Mouse (Mus musculus) heart, embryonic 14.5 days (tissue): ENCODE data around the gene Ppp6r3. TPM values are rescaled to one million over a fixed set of nuclear protein-coding genes. Genes with fewer than 3 reads are reported as not detected.

Experiments used
- ATAC-seq: fragments of 200-750 bp; cut with Nextera tagmentation; 2 replicates; pipeline ENCODE4 v1.8.0; 2017; ENCODE audit warnings: low read depth, moderate TSS enrichment; ENCODE audit not compliant: insufficient number of reproducible peaks, insufficient read depth, low FRiP score
- H3K27ac ChIP-seq, 2 experiments: fragments of 200-500 bp in 1 of 2; fragments of 300-500 bp in 1 of 2; sonication (generic) in 1 of 2; replicated peaks in 1 of 2; 2 replicates each; pipeline ENCODE4 v1.5.1; 2012 to 2014; ENCODE audit warnings: low read depth in 2 of 2, low read length in 2 of 2, control low read depth in 1 of 2, mild to moderate bottlenecking in 1 of 2, mixed read lengths in 1 of 2; ENCODE audit not compliant: control insufficient read depth in 1 of 2, insufficient read depth in 1 of 2
- H3K27me3 ChIP-seq: fragments of 300-500 bp; sonication (generic); 2 replicates; pipeline ENCODE4 v1.6.1; 2014; ENCODE audit warnings: mild to moderate bottlenecking, low read length, control low read depth; ENCODE audit not compliant: control insufficient read depth, insufficient read depth
- H3K36me3 ChIP-seq: fragments of 300-500 bp; sonication (generic); 2 replicates; pipeline ENCODE4 v1.6.1; 2014; ENCODE audit warnings: mild to moderate bottlenecking, control low read depth, low read length, mixed read lengths; ENCODE audit not compliant: control insufficient read depth, insufficient read depth
- H3K4me1 ChIP-seq, 2 experiments: fragments of 200-500 bp in 1 of 2; fragments of 300-500 bp in 1 of 2; sonication (generic) in 1 of 2; 2 replicates each; pipeline ENCODE4 v1.6.1; 2012 to 2014; ENCODE audit warnings: low read length in 2 of 2, control low read depth in 1 of 2, mixed read lengths in 1 of 2; ENCODE audit not compliant: control insufficient read depth in 2 of 2, insufficient read depth in 2 of 2
- H3K4me2 ChIP-seq: fragments of 300-500 bp; sonication (generic); 2 replicates; pipeline ENCODE4 v1.6.1; 2014; ENCODE audit warnings: mild to moderate bottlenecking, low read length
- H3K4me3 ChIP-seq, 2 experiments: fragments of 200-500 bp in 1 of 2; fragments of 300-500 bp in 1 of 2; sonication (generic) in 1 of 2; 2 replicates each; pipeline ENCODE4 v1.5.1; 2012 to 2014; ENCODE audit warnings: low read length in 2 of 2, mild to moderate bottlenecking in 2 of 2, control low read depth in 1 of 2, low read depth in 1 of 2, moderate library complexity in 1 of 2; ENCODE audit not compliant: control insufficient read depth in 1 of 2, insufficient read depth in 1 of 2
- H3K9ac ChIP-seq: fragments of 300-500 bp; sonication (generic); 2 replicates; pipeline ENCODE4 v1.6.1; 2014; ENCODE audit warnings: mild to moderate bottlenecking, low read length
- H3K9me3 ChIP-seq: fragments of 300-500 bp; sonication (generic); 2 replicates; pipeline ENCODE4 v1.6.1; 2016; ENCODE audit warnings: low read length, control low read depth; ENCODE audit not compliant: control insufficient read depth
- WGBS: fragments of 180-500 bp; shearing (Covaris S2); extraction: QIAGEN DNeasy Blood & Tissue Kit; methylation state at CpG from one replicate; pipeline ENCODE4 v1.1.7; 2014; 5-methylcytosine and 5-hydroxymethylcytosine counted together
- polyA plus RNA-seq: library from polyadenylated mRNA; unstranded; fragments of >200 nt; fragmentation: Nextera tagmentation; extraction: Ambion mirVana; gene quantifications from 2 replicates; pipeline ENCODE4 v1.2.1, GENCODE M21; 2014

The Ppp6r3 gene
- polyA plus RNA-seq, 1 experiment from 2014 or later: 55.6 TPM

- Histone ChIP-seq H3K27me3 (no peaks in the 10 kb centered on the region), H3K4me3 (no peak overlapping the region), H3K9me3 (no peaks in the 10 kb centered on the region), H3K4me1 (peaks cover 0 to 7% of the 10 kb centered on the region in 2 experiments; a peak in 3 of 4 replicates), H3K36me3 (peaks cover 29% of the 10 kb centered on the region), H3K9ac (no peak overlapping the region), H3K27ac (no peak overlapping the region), H3K4me2 (no peak overlapping the region)
- no peak for ATAC-seq
- 78% methylated on average over 4 of the region's 4 CpGs for WGBS
Measured at GRCm38 (mm10) chr19:3528646-3529045, 46.9 kb downstream of the Ppp6r3 start.

- no peak overlapping the region for H3K4me3 ChIP-seq
- H3K9ac ChIP-seq: no peak overlapping the region
- H3K4me1 ChIP-seq: peaks cover 0 to 5% of the 10 kb centered on the region in 2 experiments; a peak in 3 of 4 replicates
- H3K36me3 ChIP-seq: peaks cover 32% of the 10 kb centered on the region
- WGBS: 96% methylated on average over 4 of the region's 4 CpGs
- no peak overlapping the region for H3K27ac ChIP-seq
- no peak for ATAC-seq
- H3K4me2 ChIP-seq: no peak overlapping the region
- H3K9me3 ChIP-seq: no peaks in the 10 kb centered on the region
- no peaks in the 10 kb centered on the region for H3K27me3 ChIP-seq
Measured at GRCm38 (mm10) chr19:3527531-3527930, 48.0 kb downstream of the Ppp6r3 start.

GRCm38 (mm10) chr19:3519471-3520169 lies 55.9 kb downstream of the Ppp6r3 start:
- Histone ChIP-seq H3K27me3 (no peaks in the 10 kb centered on the region), H3K4me3 (no peak overlapping the region), H3K36me3 (peaks cover 80% of the 10 kb centered on the region), H3K4me2 (no peak overlapping the region), H3K9me3 (no peaks in the 10 kb centered on the region), H3K4me1 (no peaks in the 10 kb centered on the region), H3K9ac (no peak overlapping the region), H3K27ac (no peak overlapping the region)
- 87% methylated on average over 4 of the region's 4 CpGs for WGBS
- no peak for ATAC-seq

GRCm38 (mm10) chr19:3497216-3497615 lies 78.3 kb downstream of the Ppp6r3 start:
- Histone ChIP-seq H3K27ac (no peak overlapping the region), H3K4me1 (no peaks in the 10 kb centered on the region), H3K9me3 (no peaks in the 10 kb centered on the region), H3K4me3 (no peak overlapping the region), H3K27me3 (no peaks in the 10 kb centered on the region), H3K4me2 (no peak overlapping the region), H3K36me3 (peaks cover 84% of the 10 kb centered on the region), H3K9ac (no peak overlapping the region)
- WGBS: 92% methylated on average over 3 of the region's 3 CpGs
- ATAC-seq: no peak

GRCm38 (mm10) chr19:3489826-3490225 lies 85.7 kb downstream of the Ppp6r3 start:
- Histone ChIP-seq H3K9me3 (no peaks in the 10 kb centered on the region; the same call in 1 of the 2 replicates), H3K4me3 (no peak overlapping the region), H3K4me2 (no peak overlapping the region), H3K36me3 (peaks cover 99% of the 10 kb centered on the region), H3K27me3 (no peaks in the 10 kb centered on the region), H3K4me1 (no peaks in the 10 kb centered on the region), H3K9ac (no peak overlapping the region), H3K27ac (no peak overlapping the region)
- WGBS: 88% methylated on average over 4 of the region's 4 CpGs
- no peak for ATAC-seq

GRCm38 (mm10) chr19:3482831-3483230 lies 92.7 kb downstream of the Ppp6r3 start:
- Histone ChIP-seq H3K27me3 (no peaks in the 10 kb centered on the region), H3K36me3 (peaks cover 95% of the 10 kb centered on the region), H3K4me2 (no peak overlapping the region), H3K9ac (no peak overlapping the region), H3K9me3 (no peaks in the 10 kb centered on the region; the same call in 1 of the 2 replicates), H3K27ac (no peak overlapping the region), H3K4me1 (no peaks in the 10 kb centered on the region), H3K4me3 (no peak overlapping the region)
- no peak for ATAC-seq
- WGBS: 96% methylated on average over 7 of the region's 7 CpGs

- no peaks in the 10 kb centered on the region for H3K9me3 ChIP-seq
- no peak overlapping the region for H3K4me2 ChIP-seq
- H3K27me3 ChIP-seq: no peaks in the 10 kb centered on the region
- 75% methylated on average over 8 of the region's 8 CpGs for WGBS
- no peak overlapping the region for H3K27ac ChIP-seq
- H3K9ac ChIP-seq: no peak overlapping the region
- no peaks in the 10 kb centered on the region for H3K4me1 ChIP-seq
- ATAC-seq: no peak
- peaks cover 93% of the 10 kb centered on the region for H3K36me3 ChIP-seq
- H3K4me3 ChIP-seq: no peak overlapping the region
Measured at GRCm38 (mm10) chr19:3480101-3480500, 95.4 kb downstream of the Ppp6r3 start.

GRCm38 (mm10) chr19:3476996-3477395 lies 98.6 kb downstream of the Ppp6r3 start:
- no peak for ATAC-seq
- H3K9me3 ChIP-seq: no peaks in the 10 kb centered on the region
- no peak overlapping the region for H3K4me2 ChIP-seq
- peaks cover 95% of the 10 kb centered on the region for H3K36me3 ChIP-seq
- no peaks in the 10 kb centered on the region for H3K27me3 ChIP-seq
- 84% methylated on average over 3 of the region's 3 CpGs for WGBS
- H3K27ac ChIP-seq: no peak overlapping the region
- H3K4me1 ChIP-seq: no peaks in the 10 kb centered on the region
- no peak overlapping the region for H3K4me3 ChIP-seq
- H3K9ac ChIP-seq: no peak overlapping the region
